Mouse (Mus musculus) macrophage (primary cell): Measurements from ENCODE around the gene Wdr25. TPM values are rescaled to one million over a fixed set of nuclear protein-coding genes. Genes with fewer than 3 reads are reported as not detected.

Experiments
- H3K27ac ChIP-seq: fragments of 350-480 bp; formaldehyde crosslinking; 2 replicates; pipeline ENCODE4 v1.9.0; 2021
- H3K36me3 ChIP-seq: fragments of 350-480 bp; formaldehyde crosslinking; 2 replicates; pipeline ENCODE4 v1.9.0; 2021; ENCODE audit errors: inconsistent target
- H3K4me3 ChIP-seq: fragments of 350-480 bp; formaldehyde crosslinking; 2 replicates; pipeline ENCODE4 v1.9.0; 2021; ENCODE audit errors: inconsistent target
- H3K79me2 ChIP-seq: fragments of 350-480 bp; formaldehyde crosslinking; 2 replicates; pipeline ENCODE4 v1.9.0; 2021; ENCODE audit errors: inconsistent target
- WGBS: methylation state at CpG from one replicate; pipeline ENCODE4 v1.1.7; 2026; ENCODE audit warnings: inconsistent platforms; ENCODE audit not compliant: missing documents; 5-methylcytosine and 5-hydroxymethylcytosine counted together
- polyA plus RNA-seq: library from polyadenylated mRNA; stranded (reverse); fragments of 250-400 nt; gene quantifications from 3 replicates; pipeline ENCODE4 v1.2.4, GENCODE M21; 2018; ENCODE audit warnings: inconsistent platforms

The Wdr25 gene
- polyA plus RNA-seq, 1 experiment from 2014 or later, result 11.7 TPM

GRCm38 (mm10) chr12:109010070-109010649 lies 116.7 kb downstream of the Wdr25 start:
- H3K4me3 ChIP-seq, result no peak overlapping the region
- no peak overlapping the region for H3K27ac ChIP-seq
- H3K36me3 ChIP-seq, result no peaks in the 10 kb centered on the region
- WGBS, result 94% methylated on average over 14 of the region's 18 CpGs
- H3K79me2 ChIP-seq, result no peaks in the 10 kb centered on the region

- Histone ChIP-seq H3K36me3 (no peaks in the 10 kb centered on the region), H3K79me2 (no peaks in the 10 kb centered on the region), H3K4me3 (no peak overlapping the region), H3K27ac (no peak overlapping the region)
- 90% methylated on average over 10 of the region's 10 CpGs for WGBS
Measured at GRCm38 (mm10) chr12:109022181-109022691, 128.8 kb downstream of the Wdr25 start.

GRCm38 (mm10) chr12:109022966-109023365 lies 129.5 kb downstream of the Wdr25 start:
- Histone ChIP-seq H3K36me3 (no peaks in the 10 kb centered on the region), H3K4me3 (no peak overlapping the region), H3K27ac (no peak overlapping the region), H3K79me2 (no peaks in the 10 kb centered on the region)
- 95% methylated on average over 4 of the region's 5 CpGs for WGBS

DNA sequence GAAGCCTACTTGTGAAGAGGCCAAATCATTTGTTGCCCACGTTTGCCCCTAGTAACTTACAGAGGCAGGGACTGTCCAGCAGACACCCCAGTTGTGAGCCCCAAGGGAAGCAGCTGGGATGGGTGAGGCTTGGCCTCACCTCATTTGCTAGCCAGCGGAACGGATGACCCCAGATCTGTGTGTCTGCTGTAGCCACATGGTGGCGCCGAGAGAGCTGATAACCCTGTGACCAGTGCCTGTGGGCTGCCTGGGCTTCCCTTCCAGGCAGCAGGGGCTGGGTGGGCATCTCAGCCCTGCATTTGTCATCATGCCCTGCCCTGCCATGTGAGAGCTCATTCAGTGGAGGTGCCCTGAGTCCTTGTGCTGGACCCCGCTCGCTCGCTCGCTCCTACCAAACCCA lies 130.3 kb downstream of the Wdr25 start:
- WGBS, result 79% methylated on average over 9 of the region's 9 CpGs
- Histone ChIP-seq H3K4me3 (no peak overlapping the region), H3K27ac (no peak overlapping the region), H3K36me3 (no peaks in the 10 kb centered on the region), H3K79me2 (no peaks in the 10 kb centered on the region)

DNA sequence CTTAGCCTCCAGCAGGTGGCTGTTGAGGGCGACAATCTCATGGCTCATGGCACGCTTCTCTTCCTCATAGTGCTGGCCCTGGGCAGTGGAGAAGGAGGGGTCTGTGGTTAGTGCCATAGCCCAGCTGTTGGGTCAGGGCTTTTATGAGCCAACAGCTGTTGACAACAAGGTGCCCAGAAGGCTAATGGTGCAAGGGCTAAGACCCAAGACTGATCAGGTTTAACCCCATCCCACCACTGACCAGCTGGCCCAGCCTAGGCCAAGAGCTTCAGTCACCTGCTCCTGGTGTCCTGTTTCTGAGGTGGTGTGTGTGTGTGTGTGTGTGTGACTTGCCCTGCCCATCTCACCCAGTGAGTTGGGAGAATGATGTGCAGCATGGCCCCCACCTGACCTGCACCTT lies 143.6 kb downstream of the Wdr25 start:
- no peaks in the 10 kb centered on the region for H3K79me2 ChIP-seq
- no peaks in the 10 kb centered on the region for H3K36me3 ChIP-seq
- no peak overlapping the region for H3K27ac ChIP-seq
- WGBS, result 53% methylated on average over 2 of the region's 2 CpGs
- no peak overlapping the region for H3K4me3 ChIP-seq

- H3K79me2 ChIP-seq, result no peaks in the 10 kb centered on the region
- H3K36me3 ChIP-seq, result no peaks in the 10 kb centered on the region
- WGBS, result 78% methylated on average over 12 of the region's 14 CpGs
- no peak overlapping the region for H3K4me3 ChIP-seq
- H3K27ac ChIP-seq, result no peak overlapping the region
Measured at GRCm38 (mm10) chr12:109038179-109038819, 144.9 kb downstream of the Wdr25 start.

DNA sequence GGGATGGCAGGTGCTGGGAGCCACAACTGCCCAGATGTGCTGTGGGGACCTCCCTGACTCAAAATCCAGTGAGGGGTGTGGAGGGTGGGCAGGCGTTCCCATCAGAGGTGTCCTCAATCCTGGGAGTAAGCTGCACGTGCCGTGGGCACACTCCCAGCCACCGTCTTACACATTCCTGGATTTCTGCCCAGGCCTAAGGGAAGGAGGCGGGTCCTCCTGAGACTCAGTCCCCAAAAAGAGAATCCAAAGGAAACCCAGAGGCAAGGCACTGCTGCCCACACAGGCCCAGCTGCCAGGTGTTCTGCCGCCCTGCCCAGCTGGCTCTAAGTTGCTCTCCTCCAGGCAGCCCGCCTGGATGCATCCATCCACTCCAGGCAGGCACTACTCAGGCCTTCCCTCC lies 145.9 kb downstream of the Wdr25 start:
- Histone ChIP-seq H3K79me2 (no peaks in the 10 kb centered on the region), H3K4me3 (no peak overlapping the region), H3K36me3 (no peaks in the 10 kb centered on the region), H3K27ac (no peak overlapping the region)
- WGBS, result 86% methylated on average over 7 of the region's 7 CpGs

GRCm38 (mm10) chr12:109044497-109044896 lies 151.1 kb downstream of the Wdr25 start:
- H3K27ac ChIP-seq, result no peak overlapping the region
- 26% methylated on average over 5 of the region's 5 CpGs for WGBS
- no peaks in the 10 kb centered on the region for H3K79me2 ChIP-seq
- no peaks in the 10 kb centered on the region for H3K36me3 ChIP-seq
- no peak overlapping the region for H3K4me3 ChIP-seq

GRCm38 (mm10) chr12:109045581-109045980 lies 152.2 kb downstream of the Wdr25 start:
- H3K79me2 ChIP-seq, result no peaks in the 10 kb centered on the region
- H3K36me3 ChIP-seq, result no peaks in the 10 kb centered on the region
- H3K4me3 ChIP-seq, result no peak overlapping the region
- WGBS, result 84% methylated on average over 7 of the region's 7 CpGs
- no peak overlapping the region for H3K27ac ChIP-seq

- 100% methylated on average over 1 of the region's 4 CpGs for WGBS
- no peak overlapping the region for H3K4me3 ChIP-seq
- no peaks in the 10 kb centered on the region for H3K36me3 ChIP-seq
- no peaks in the 10 kb centered on the region for H3K79me2 ChIP-seq
- H3K27ac ChIP-seq, result no peak overlapping the region
Measured at GRCm38 (mm10) chr12:109049949-109050348, 156.5 kb downstream of the Wdr25 start.

GRCm38 (mm10) chr12:109053020-109053806 lies 159.8 kb downstream of the Wdr25 start:
- WGBS, result 2% methylated on average over 102 of the region's 105 CpGs
- Histone ChIP-seq H3K79me2 (no peaks in the 10 kb centered on the region), H3K27ac (no peak overlapping the region), H3K36me3 (no peaks in the 10 kb centered on the region), H3K4me3 (no peak overlapping the region)

DNA sequence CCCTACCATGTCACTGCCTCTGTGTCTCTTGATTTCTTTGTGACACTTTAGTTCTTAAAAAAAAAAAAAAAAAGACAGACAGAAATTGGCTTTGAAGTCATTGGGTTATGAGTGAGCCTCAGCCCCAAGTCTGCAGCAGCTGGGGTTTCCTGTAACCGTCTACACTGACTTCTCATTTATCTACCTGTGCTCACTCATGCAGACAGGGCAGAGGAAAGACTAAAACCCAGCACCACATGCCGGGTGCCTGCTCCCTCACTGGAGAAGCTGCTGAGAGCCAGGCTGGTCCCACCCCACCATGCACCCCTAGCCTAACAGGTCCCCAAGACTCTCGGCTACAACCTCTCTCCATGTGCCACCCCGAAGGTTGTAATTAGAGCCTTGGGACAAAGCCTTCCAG lies 164.3 kb downstream of the Wdr25 start:
- Histone ChIP-seq H3K36me3 (no peaks in the 10 kb centered on the region), H3K4me3 (no peak overlapping the region), H3K27ac (no peak overlapping the region), H3K79me2 (no peaks in the 10 kb centered on the region)
- WGBS, result 37% methylated on average over 4 of the region's 4 CpGs

DNA sequence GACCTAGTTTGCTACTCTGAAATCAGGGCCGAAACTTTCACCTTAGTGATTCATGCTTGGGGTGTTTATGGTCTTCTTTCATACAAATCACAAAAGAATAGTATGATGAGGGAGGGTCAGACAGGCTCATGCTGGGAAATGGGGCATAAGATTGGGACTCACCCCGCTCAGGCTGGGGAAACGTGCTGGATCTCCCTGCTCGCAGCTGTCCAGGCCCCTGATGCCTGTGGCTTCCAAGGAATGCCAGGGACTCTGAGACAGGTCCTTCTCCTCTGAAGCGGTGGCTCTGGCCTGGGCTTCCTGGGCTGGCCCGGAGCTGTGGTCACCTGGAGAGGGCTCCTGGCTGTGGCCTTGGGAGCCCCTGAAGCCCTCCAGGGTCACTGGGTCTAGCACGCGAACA lies 165.2 kb downstream of the Wdr25 start:
- Histone ChIP-seq H3K79me2 (no peaks in the 10 kb centered on the region), H3K4me3 (no peak overlapping the region), H3K27ac (no peak overlapping the region), H3K36me3 (no peaks in the 10 kb centered on the region)
- WGBS, result 93% methylated on average over 8 of the region's 8 CpGs

GRCm38 (mm10) chr12:109067561-109068135 lies 174.2 kb downstream of the Wdr25 start:
- WGBS, result 3% methylated on average over 53 of the region's 59 CpGs
- H3K79me2 ChIP-seq, result no peaks in the 10 kb centered on the region
- H3K27ac ChIP-seq, result no peak overlapping the region
- no peaks in the 10 kb centered on the region for H3K36me3 ChIP-seq
- no peak overlapping the region for H3K4me3 ChIP-seq
